Mouse (Mus musculus) lung, postnatal 4 days (tissue): ENCODE measurements around the gene Ptn.

Experiments used
- DNase-seq, 2 experiments: peaks; one replicate each; pipeline ENCODE4 v3.0.0; 2021

The Ptn gene

GRCm38 (mm10) chr6:36812666-36813515, 2.9 kb upstream of the Ptn start:
- no peak for DNase-seq

GRCm38 (mm10) chr6:36810448-36810847, 428 bp upstream of the Ptn start:
- DNase-seq: no peak

- peak; percentile 9 to 41 for DNase-seq
Observed at GRCm38 (mm10) chr6:36809311-36809726, 701 bp downstream of the Ptn start.

- DNase-seq: no peak
Observed at GRCm38 (mm10) chr6:36808306-36809058, 1.5 kb downstream of the Ptn start.

- DNase-seq: no peak
Observed at GRCm38 (mm10) chr6:36806906-36807305, 3.1 kb downstream of the Ptn start.

- no peak for DNase-seq
Observed at GRCm38 (mm10) chr6:36800309-36800946, 9.6 kb downstream of the Ptn start.

GRCm38 (mm10) chr6:36797066-36797655, 12.9 kb downstream of the Ptn start:
- DNase-seq: no peak

- no peak for DNase-seq
Observed at GRCm38 (mm10) chr6:36794535-36794934, 15.5 kb downstream of the Ptn start.

- DNase-seq: no peak
Observed at GRCm38 (mm10) chr6:36793775-36794174, 16.2 kb downstream of the Ptn start.

- no peak for DNase-seq
Observed at GRCm38 (mm10) chr6:36789261-36789660, 20.8 kb downstream of the Ptn start.

- no peak for DNase-seq
Observed at GRCm38 (mm10) chr6:36788576-36789191, 21.3 kb downstream of the Ptn start.

GRCm38 (mm10) chr6:36784682-36785208, 25.3 kb downstream of the Ptn start:
- no peak for DNase-seq

- DNase-seq: no peak
Observed at GRCm38 (mm10) chr6:36782481-36782880, 27.5 kb downstream of the Ptn start.

GRCm38 (mm10) chr6:36777567-36778337, 32.3 kb downstream of the Ptn start:
- DNase-seq: no peak

- no peak for DNase-seq
Observed at GRCm38 (mm10) chr6:36777039-36777438, 33.0 kb downstream of the Ptn start.

GRCm38 (mm10) chr6:36775647-36776360, 34.2 kb downstream of the Ptn start:
- no peak for DNase-seq

- DNase-seq: no peak
Observed at GRCm38 (mm10) chr6:36772541-36772940, 37.5 kb downstream of the Ptn start.

GRCm38 (mm10) chr6:36769012-36769411, 41.0 kb downstream of the Ptn start:
- DNase-seq: no peak

GRCm38 (mm10) chr6:36766941-36767340, 43.1 kb downstream of the Ptn start:
- no peak for DNase-seq

GRCm38 (mm10) chr6:36755001-36755885, 54.8 kb downstream of the Ptn start:
- DNase-seq: no peak
